Mouse (Mus musculus): ENCODE measurements around the gene Borcs8. TPM values are rescaled to one million over a fixed set of nuclear protein-coding genes. Genes with fewer than 3 reads are reported as not detected.
A peak's percentile ranks its signal among the peaks of the same experiment; 100 is the strongest.

Gene Borcs8
- 80.3 TPM for polyA plus RNA-seq (2021)

DNA sequence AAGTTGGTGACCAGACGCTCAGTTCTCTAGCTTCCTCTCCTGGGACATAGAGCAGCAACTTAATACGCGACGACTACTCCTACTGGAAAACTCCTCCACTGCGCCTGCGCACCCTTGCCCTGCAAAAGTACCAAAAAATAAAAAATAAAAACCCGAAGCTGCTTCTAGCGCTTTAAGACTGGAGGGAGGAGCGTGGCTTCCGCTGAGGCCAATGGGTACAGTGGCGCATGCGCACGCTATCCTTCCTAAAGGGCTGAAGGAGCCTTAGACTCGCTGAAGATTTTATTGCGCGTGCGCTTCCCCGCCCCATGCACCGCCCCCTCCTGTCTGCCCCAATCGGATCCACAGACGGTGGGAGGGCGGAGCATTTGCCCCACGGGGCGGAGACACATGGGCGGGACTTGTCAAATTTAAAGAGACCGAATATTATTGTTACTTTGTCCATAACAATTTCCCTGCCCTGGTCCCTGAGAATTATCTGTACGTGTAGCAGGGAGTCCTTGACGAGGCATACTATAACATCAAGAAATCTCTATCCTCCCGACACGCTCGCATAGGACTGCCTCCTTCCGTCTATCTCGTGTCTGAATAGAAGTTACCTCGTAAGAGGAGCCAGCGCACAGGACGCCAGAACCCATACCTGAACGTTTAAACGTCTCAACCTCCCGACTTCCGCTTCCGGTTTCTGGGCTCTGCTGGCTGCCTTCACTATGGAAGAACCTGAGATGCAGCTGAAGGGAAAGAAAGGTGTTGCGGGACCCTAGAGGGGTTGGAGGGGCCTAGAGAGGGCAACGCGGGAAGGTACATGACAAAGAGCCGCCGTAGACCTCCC, at the start of gene Borcs8, which contains the start of the genes Rfxank and Mef2b:
Borcs8 (plus strand) TSS at position 474 of the 832 bp plus-strand sequence.
Rfxank (minus strand) TSS at position 129 of the 832 bp plus-strand sequence.
Mef2b (plus strand) TSS at position 686 of the 832 bp plus-strand sequence.
- ATAC-seq = peak; percentile 91
- POLR2A ChIA-PET = interaction anchor here (1.0 to 1.6 kb wide), 2 partner anchors 12 to 103 kb away, joined by 3 to 4 read pairs; no protein-coding TSS in a partner anchor
- CTCF ChIA-PET = interaction anchor here (1.1 kb wide), 1 partner anchor 9 kb away, joined by 4 read pairs; no protein-coding TSS in a partner anchor
- peak; percentile 98 for DNase-seq (ENCODE audit: low read depth, low spot score)
- in situ Hi-C loops (cut with MboI; ENCODE audit: low pct_unique_long_range_greater_than_20kb) = no loop called here
- TF ChIP-seq CTCF (IDR thresholded peaks at IDR 0.05) = no peak
- H3K27me3 ChIP-seq = no peaks in the 10 kb centered on the region

DNA sequence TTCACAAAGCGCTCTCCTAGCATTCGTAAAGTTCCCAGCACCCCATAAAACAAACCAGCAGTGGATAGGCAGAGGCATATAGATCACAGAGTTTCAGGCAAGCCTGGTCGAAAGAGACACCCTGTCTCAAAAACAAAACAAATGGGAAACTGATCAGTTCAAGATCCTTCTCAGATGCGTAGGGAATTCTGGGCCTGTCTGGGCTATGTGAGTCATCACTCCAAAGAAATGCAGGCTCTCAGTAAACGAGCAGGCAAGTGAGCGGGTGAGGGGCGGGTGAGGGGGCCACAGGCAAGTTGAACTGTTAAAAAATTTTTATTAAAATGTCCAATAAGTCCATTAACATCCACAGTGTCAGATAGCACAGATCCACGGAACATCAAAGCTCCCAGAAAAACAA, 46.5 kb upstream of the Borcs8 start:
- TF ChIP-seq CTCF (IDR thresholded peaks at IDR 0.05) = no peak
- ChIA-PET CTCF (no interaction called here), POLR2A (interaction anchor here (0.7 kb wide), 1 partner anchor 1394 kb away, joined by 5 read pairs; no protein-coding TSS in a partner anchor)
- H3K27me3 ChIP-seq = peaks cover 23% of the 10 kb centered on the region
- DNase-seq (ENCODE audit: low read depth, low spot score) = no peak
- in situ Hi-C loops (cut with MboI; ENCODE audit: low pct_unique_long_range_greater_than_20kb) = no loop called here
- ATAC-seq = no peak

DNA sequence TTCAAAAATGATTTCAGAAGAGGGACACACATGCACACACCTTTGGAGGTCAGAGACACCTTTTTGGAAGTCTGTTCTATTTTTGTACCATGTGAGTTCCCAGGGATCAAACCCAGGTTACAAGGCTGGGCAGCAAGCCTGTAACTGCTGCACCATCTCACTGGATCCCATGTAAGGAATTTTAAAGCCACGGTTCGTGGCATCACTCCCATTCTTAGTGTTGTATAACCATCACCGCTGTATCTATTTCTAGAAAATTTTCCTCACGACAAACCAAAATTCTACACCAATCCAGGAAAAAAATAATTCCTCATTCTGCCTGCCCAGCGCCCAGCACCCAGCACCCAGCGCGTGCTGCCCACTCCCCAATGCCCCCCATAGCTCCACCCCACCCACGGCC, 40.0 kb upstream of the Borcs8 start:
- ChIA-PET CTCF (no interaction called here), POLR2A (no interaction called here)
- ATAC-seq (no peak), DNase-seq (ENCODE audit: low read depth, low spot score) (no peak)
- peaks cover 31% of the 10 kb centered on the region for H3K27me3 ChIP-seq
- no peak for TF ChIP-seq CTCF (IDR thresholded peaks at IDR 0.05)
- in situ Hi-C loops (cut with MboI; ENCODE audit: low pct_unique_long_range_greater_than_20kb) = loop anchor here (5.0 kb wide), 1 partner anchor 63 kb away; no protein-coding TSS in a partner anchor

GRCm38 (mm10) chr8:70100241-70100640, 39.1 kb upstream of the Borcs8 start:
- DNase-seq (ENCODE audit: low read depth, low spot score) (no peak), ATAC-seq (no peak)
- ChIA-PET CTCF (no interaction called here), POLR2A (no interaction called here)
- no peak for TF ChIP-seq CTCF (IDR thresholded peaks at IDR 0.05)
- in situ Hi-C loops (cut with MboI; ENCODE audit: low pct_unique_long_range_greater_than_20kb) = no loop called here
- H3K27me3 ChIP-seq = peaks cover 35% of the 10 kb centered on the region

GRCm38 (mm10) chr8:70104506-70104905, 34.8 kb upstream of the Borcs8 start:
- ATAC-seq = peak; percentile 29
- no peak for TF ChIP-seq CTCF (IDR thresholded peaks at IDR 0.05)
- ChIA-PET POLR2A (no interaction called here), CTCF (interaction anchor here (0.7 kb wide), 1 partner anchor 52 kb away, joined by 3 read pairs; no protein-coding TSS in a partner anchor)
- no peak for DNase-seq (ENCODE audit: low read depth, low spot score)
- peaks cover 45% of the 10 kb centered on the region for H3K27me3 ChIP-seq
- in situ Hi-C loops (cut with MboI; ENCODE audit: low pct_unique_long_range_greater_than_20kb) = no loop called here

- CTCF ChIA-PET = interaction anchor here (0.7 kb wide), 1 partner anchor 52 kb away, joined by 3 read pairs; no protein-coding TSS in a partner anchor
- peaks cover 46% of the 10 kb centered on the region for H3K27me3 ChIP-seq
- POLR2A ChIA-PET = interaction anchor here (0.9 kb wide), 1 partner anchor 11 kb away, joined by 3 read pairs; no protein-coding TSS in a partner anchor
- ATAC-seq = no peak
- in situ Hi-C loops (cut with MboI; ENCODE audit: low pct_unique_long_range_greater_than_20kb) = no loop called here
- DNase-seq (ENCODE audit: low read depth, low spot score) = no peak
- TF ChIP-seq CTCF (IDR thresholded peaks at IDR 0.05) = no peak
Measured at GRCm38 (mm10) chr8:70104922-70105321, 34.4 kb upstream of the Borcs8 start.

DNA sequence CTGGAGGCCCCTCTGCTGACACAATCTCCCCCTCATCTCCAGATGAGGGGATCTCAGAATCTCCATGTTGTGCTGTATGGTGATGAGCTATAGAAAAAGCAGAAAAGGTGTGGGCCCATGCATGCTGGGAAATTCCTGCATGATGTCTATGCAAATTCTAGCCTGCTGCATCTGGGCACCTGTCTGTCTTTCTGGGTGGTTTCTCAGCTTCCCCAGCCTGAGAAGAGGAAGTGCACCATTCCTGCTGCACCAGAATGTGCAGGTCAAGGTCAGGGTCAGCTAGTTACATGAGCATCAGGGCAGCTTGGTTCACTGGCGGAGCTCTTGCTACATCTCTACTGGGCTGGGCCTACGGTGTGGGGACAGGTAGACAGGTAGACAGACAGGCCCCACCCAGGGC, 28.8 kb upstream of the Borcs8 start:
- TF ChIP-seq CTCF (IDR thresholded peaks at IDR 0.05) = no peak
- POLR2A ChIA-PET = no interaction called here
- H3K27me3 ChIP-seq = peaks cover 76% of the 10 kb centered on the region
- DNase-seq (ENCODE audit: low read depth, low spot score) = no peak
- no peak for ATAC-seq
- CTCF ChIA-PET = no interaction called here
- in situ Hi-C loops (cut with MboI; ENCODE audit: low pct_unique_long_range_greater_than_20kb) = no loop called here

DNA sequence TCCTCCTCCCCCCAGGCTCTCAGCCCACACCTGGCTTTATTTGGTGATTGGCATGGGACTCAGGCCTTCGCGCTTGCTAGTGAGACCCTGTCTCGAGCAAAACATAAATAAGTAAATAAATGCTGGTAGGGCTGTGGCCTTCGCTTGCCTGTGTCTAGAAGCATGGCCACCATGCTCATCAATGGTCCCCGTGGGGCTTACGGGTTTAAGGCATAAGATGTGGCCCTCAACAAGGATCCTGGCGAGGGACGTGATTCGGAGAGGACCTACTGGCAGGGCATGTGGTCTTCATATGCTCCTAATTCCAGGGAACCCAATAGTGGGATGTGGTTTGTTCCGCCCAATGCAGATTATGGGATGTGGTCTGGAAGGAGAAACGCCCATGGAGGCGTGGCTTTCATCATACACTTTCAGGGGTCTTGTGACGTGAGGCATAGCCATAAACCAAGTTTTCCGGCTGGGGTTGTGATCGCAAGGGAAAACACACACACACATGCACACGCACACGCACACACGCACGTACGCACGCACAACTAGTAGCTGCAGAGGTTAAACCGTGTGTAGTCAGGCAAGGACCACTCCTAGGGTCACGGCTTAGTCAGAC, 28.0 kb upstream of the Borcs8 start:
- peaks cover 80% of the 10 kb centered on the region for H3K27me3 ChIP-seq
- in situ Hi-C loops (cut with MboI; ENCODE audit: low pct_unique_long_range_greater_than_20kb) = no loop called here
- no peak for TF ChIP-seq CTCF (IDR thresholded peaks at IDR 0.05)
- ATAC-seq (no peak), DNase-seq (ENCODE audit: low read depth, low spot score) (no peak)
- POLR2A ChIA-PET = no interaction called here
- CTCF ChIA-PET = no interaction called here

- ChIA-PET POLR2A (no interaction called here), CTCF (no interaction called here)
- ATAC-seq = no peak
- no peak for DNase-seq (ENCODE audit: low read depth, low spot score)
- H3K27me3 ChIP-seq = peaks cover 80% of the 10 kb centered on the region
- in situ Hi-C loops (cut with MboI; ENCODE audit: low pct_unique_long_range_greater_than_20kb) = no loop called here
- no peak for TF ChIP-seq CTCF (IDR thresholded peaks at IDR 0.05)
Measured at GRCm38 (mm10) chr8:70112401-70113016, 26.8 kb upstream of the Borcs8 start.

- in situ Hi-C loops (cut with MboI; ENCODE audit: low pct_unique_long_range_greater_than_20kb) = no loop called here
- CTCF ChIA-PET = no interaction called here
- DNase-seq (ENCODE audit: low read depth, low spot score) (no peak), ATAC-seq (no peak)
- POLR2A ChIA-PET = no interaction called here
- H3K27me3 ChIP-seq = peaks cover 69% of the 10 kb centered on the region
- no peak for TF ChIP-seq CTCF (IDR thresholded peaks at IDR 0.05)
Measured at GRCm38 (mm10) chr8:70114488-70114887, 24.8 kb upstream of the Borcs8 start.
